Mouse (Mus musculus) brain, embryonic 14.5 days (tissue): ENCODE results near the gene Mnat1. TPM values are rescaled to one million over a fixed set of nuclear protein-coding genes. Genes with fewer than 3 reads are reported as not detected.

Experiments
- DNase-seq: peaks from one replicate; pipeline ENCODE4 v3.0.0-alpha.2; 2011; ENCODE audit warnings: low read depth
- CTCF ChIP-seq: fragments of 200-500 bp; IDR thresholded peaks from 2 replicates; pipeline ENCODE4 v1.5.1; 2012; ENCODE audit warnings: inconsistent platforms, mild to moderate bottlenecking, moderate library complexity, borderline replicate concordance; ENCODE audit not compliant: insufficient read depth, insufficient read length; ENCODE audit errors: extremely low read depth
- POLR2A ChIP-seq: fragments of 200-500 bp; IDR thresholded peaks from 2 replicates; pipeline ENCODE4 v1.6.1; 2012; ENCODE audit warnings: mild to moderate bottlenecking, inconsistent platforms, borderline replicate concordance; ENCODE audit not compliant: poor library complexity, insufficient read depth, insufficient read length, severe bottlenecking; ENCODE audit errors: extremely low read depth
- polyA plus RNA-seq: library from polyadenylated mRNA; depleted of rRNA; stranded (reverse); fragments of >200 nt; gene quantifications from 2 replicates; pipeline ENCODE4 v1.2.3, GENCODE M21; 2012

Mnat1 gene
- polyA plus RNA-seq, 1 experiment, result 13.8 TPM

- no peak for DNase-seq
- TF ChIP-seq POLR2A (no peak), CTCF (no peak)
Measured at GRCm38 (mm10) chr12:73154150-73154549, 30.6 kb downstream of the Mnat1 start.

GRCm38 (mm10) chr12:73160341-73160740 lies 36.8 kb downstream of the Mnat1 start:
- TF ChIP-seq CTCF, result no peak
- no peak for TF ChIP-seq POLR2A
- peak; percentile 52 for DNase-seq

- peak; percentile 40 for DNase-seq
- TF ChIP-seq CTCF (no peak), POLR2A (no peak)
Measured at GRCm38 (mm10) chr12:73162408-73163181, 39.1 kb downstream of the Mnat1 start.

GRCm38 (mm10) chr12:73170794-73171193 lies 47.3 kb downstream of the Mnat1 start:
- DNase-seq, result no peak
- TF ChIP-seq POLR2A (no peak), CTCF (no peak)

DNA sequence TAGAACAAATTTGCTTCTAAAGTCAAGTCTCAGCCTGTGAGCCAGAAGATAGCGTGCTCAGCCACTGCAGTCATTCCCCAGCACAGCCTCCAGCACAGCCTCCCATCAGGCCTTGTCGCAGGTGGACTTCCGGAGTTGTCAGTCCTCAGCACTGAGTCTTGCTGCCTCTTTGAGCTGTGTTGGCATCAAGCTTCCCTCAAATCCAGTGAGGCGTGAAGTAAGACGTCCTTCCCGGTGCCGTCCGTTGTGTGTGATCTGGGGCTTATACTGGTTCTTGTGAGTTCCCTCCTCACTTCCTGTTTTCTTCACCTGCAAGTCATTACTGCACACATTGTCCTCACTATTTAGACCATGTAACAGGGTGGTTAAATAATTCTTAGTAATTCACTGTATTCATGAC lies 60.4 kb downstream of the Mnat1 start:
- no peak for DNase-seq
- TF ChIP-seq POLR2A (no peak), CTCF (no peak)

DNA sequence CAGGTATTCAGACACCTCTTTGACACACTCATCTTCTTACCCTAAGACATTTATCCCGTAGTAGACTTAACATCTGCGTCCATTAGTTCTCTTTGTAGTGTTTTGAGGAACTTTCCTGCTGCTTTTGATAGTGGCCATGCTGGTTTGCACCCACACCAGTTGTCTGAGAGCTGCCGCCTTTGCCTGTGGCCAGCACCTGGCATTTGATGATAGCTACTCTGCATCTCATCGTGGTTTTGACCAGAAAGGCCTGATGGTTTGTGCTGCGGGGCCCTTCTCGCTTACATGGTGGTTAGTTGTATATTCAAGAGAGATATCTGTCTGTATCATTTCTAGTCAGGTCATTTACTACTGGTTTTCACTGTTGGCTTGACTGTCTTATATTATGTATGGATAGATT lies 73.8 kb downstream of the Mnat1 start:
- TF ChIP-seq CTCF (no peak), POLR2A (no peak)
- no peak for DNase-seq

DNA sequence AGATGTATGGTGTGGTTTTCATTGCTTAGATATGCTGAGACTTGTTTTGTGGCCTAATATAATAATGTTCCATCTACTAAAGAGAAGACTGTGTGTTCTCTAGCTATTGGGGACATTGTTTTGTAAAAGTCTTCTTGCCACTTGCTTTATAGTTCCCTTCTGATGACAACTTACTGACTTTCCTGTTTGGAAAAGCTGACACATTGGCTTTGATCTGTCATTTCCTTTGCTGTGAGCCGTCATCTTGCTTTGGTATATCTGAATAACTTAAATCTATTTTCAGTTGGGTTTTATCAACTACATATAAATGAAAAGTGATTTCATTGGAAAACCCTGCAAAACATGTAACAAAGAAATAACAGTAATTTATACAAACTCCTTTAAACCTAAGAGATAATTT lies 74.9 kb downstream of the Mnat1 start:
- no peak for DNase-seq
- no peak for TF ChIP-seq CTCF
- no peak for TF ChIP-seq POLR2A

DNA sequence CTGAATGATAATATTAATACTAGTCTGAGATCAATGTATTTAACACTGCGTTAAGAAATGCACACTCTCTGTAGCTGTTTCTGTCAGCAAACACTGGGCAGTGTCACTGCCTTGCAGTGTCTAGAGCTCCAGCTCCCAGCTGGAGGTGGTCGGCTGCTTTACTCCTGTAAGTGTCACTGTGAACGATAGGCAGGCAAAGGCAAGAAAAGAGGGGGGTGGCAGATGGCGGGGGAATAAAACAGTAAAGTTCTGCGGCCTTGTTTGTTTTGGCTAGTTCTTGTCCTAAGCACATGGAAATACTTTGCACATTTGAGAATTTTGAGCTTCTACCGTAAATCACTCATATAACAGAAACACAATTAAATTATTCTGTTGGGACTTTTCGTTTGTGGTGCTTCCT lies 75.9 kb downstream of the Mnat1 start:
- peak; percentile 21 for DNase-seq
- TF ChIP-seq CTCF, result no peak
- TF ChIP-seq POLR2A, result no peak

DNA sequence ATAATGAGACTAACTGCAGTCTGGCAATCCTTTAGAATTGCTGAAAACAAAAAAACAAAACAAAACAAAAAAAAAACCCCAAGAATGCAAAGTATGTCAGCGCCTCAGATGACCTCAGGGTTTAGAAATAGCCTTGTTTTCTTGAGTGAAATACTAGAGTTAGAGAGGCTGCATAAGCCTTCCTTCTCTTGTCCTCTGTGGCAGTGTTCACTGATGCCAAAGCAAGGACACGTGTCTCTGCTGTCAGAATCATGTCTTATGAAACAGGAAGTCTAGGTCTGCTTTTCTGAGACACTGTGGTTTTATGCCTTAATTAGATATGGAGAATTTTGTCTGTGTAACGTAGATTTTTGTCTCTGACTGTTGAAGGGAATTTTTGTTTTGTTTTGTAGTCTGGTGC lies 78.1 kb downstream of the Mnat1 start:
- TF ChIP-seq POLR2A (no peak), CTCF (no peak)
- peak; percentile 5 for DNase-seq

DNA sequence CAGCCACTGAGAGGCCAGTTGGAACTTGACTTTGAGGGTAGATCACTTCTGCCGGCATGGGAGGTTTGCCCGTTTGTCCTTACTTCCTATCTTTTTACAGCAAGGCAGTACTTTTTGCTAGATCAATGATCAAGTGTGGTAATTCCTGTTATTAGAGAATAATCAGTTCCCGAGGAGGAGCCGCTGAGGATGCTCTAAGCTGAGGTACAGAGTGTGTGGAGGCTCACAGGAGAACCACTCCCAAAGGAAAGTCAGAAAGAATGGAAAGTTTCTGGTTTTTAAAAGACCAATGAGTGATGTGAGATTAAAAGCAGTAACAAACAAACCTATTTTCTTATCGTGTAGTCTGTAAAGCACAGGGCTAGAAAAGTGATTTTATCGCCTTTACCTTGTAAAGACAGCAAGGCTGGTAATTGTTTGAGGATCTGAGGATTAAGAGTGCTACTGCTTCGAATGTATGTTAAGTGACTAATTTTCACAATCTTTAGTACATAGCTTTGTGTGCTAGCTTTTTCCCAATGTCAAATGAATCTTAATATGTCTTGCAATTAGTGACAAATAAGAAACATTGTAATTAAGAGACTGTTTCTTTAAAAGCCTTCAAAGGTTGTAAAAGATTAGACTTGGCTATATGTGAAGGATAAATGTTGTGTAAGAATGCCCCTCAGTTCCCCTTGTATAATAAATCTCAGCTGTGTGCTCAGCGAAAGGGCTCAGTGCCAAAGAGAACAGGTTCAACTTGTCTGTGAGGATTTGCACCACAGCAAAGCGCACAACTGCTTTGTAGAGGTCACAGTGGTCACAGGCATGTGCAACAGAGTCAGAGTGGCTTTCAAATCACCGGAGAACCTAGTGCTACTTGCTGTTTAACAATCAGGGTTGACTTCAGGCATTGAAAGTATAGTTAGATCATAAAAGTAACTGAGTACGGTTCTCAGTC lies 82.5 kb downstream of the Mnat1 start:
- TF ChIP-seq CTCF, result no peak
- no peak for TF ChIP-seq POLR2A
- DNase-seq, result peak; percentile 26

- no peak for DNase-seq
- TF ChIP-seq CTCF (no peak), POLR2A (no peak)
Measured at GRCm38 (mm10) chr12:73207008-73207407, 83.5 kb downstream of the Mnat1 start.

GRCm38 (mm10) chr12:73207461-73207860 lies 83.9 kb downstream of the Mnat1 start:
- no peak for DNase-seq
- no peak for TF ChIP-seq POLR2A

DNA sequence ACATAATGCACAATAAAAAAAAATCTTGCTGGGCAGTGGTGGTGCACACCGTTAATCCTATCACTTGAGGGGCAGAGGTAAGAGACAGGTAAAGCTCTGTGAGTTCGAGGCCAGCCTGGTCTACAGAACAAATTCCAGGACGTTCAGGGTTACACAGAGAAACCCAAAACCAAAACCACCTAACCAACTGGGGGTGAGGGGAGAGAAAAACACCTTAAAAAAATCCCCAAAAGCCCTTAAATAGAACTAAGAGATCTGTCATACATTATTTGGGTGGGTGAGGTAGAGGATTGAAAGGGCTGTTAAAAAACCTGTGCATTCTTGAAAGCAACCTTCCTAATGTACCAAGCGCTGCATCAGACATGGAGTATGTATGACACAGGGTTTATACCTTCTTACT lies 85.0 kb downstream of the Mnat1 start:
- TF ChIP-seq CTCF (no peak), POLR2A (no peak)
- DNase-seq, result no peak
